Mouse (Mus musculus) embryonic facial prominence, embryonic 12.5 days (tissue): ENCODE data around the gene Brap. TPM values are rescaled to one million over a fixed set of nuclear protein-coding genes. Genes with fewer than 3 reads are reported as not detected.
"Not testable (repeated sequence)": the region's sequence is repeated elsewhere in the genome, so short reads cannot be mapped to it uniquely, and the experiment has no call there.

Source experiments
- ATAC-seq: fragments of 200-750 bp; cut with Nextera tagmentation; 2 replicates; pipeline ENCODE4 v1.8.0; 2017; ENCODE audit not compliant: insufficient number of reproducible peaks, insufficient read depth, low FRiP score, low TSS enrichment
- H3K27ac ChIP-seq: fragments of 300-500 bp; sonication (generic); 2 replicates; pipeline ENCODE4 v1.5.1; 2016; ENCODE audit warnings: mild to moderate bottlenecking
- H3K27me3 ChIP-seq: fragments of 300-500 bp; sonication (generic); 2 replicates; pipeline ENCODE4 v1.6.1; 2016; ENCODE audit warnings: mild to moderate bottlenecking, moderate library complexity
- H3K36me3 ChIP-seq: fragments of 300-500 bp; sonication (generic); 2 replicates; pipeline ENCODE4 v1.6.1; 2016; ENCODE audit warnings: mild to moderate bottlenecking
- H3K4me1 ChIP-seq: fragments of 300-500 bp; sonication (generic); 2 replicates; pipeline ENCODE4 v1.6.1; 2016
- H3K4me2 ChIP-seq: fragments of 300-500 bp; sonication (generic); replicated peaks from 2 replicates; pipeline ENCODE4 v1.6.1; 2016; ENCODE audit warnings: mild to moderate bottlenecking, moderate library complexity
- H3K4me3 ChIP-seq: fragments of 300-500 bp; sonication (generic); 2 replicates; pipeline ENCODE4 v1.5.1; 2016; ENCODE audit warnings: mild to moderate bottlenecking
- H3K9ac ChIP-seq: fragments of 300-500 bp; sonication (generic); 2 replicates; pipeline ENCODE4 v1.6.1; 2016; ENCODE audit warnings: mild to moderate bottlenecking, moderate library complexity
- H3K9me3 ChIP-seq: fragments of 300-500 bp; sonication (generic); 2 replicates; pipeline ENCODE4 v1.6.1; 2016; ENCODE audit warnings: mild to moderate bottlenecking, moderate library complexity
- WGBS: fragments of 180-500 bp; shearing (Covaris S2); methylation state at CpG from one replicate; pipeline ENCODE4 v1.1.7; 2016; 5-methylcytosine and 5-hydroxymethylcytosine counted together
- polyA plus RNA-seq: library from polyadenylated mRNA; unstranded; fragments of >200 nt; fragmentation: Nextera tagmentation; extraction: Ambion mirVana; gene quantifications from 2 replicates; pipeline ENCODE4 v1.2.1, GENCODE M21; 2016

Gene Brap
- polyA plus RNA-seq = 47.7 and 51.2 TPM in 2 replicates

GRCm38 (mm10) chr5:121660059-121660896 is at the start of gene Brap, which contains the start of gene Acad10:
Gene Brap (plus strand): TSS chr5:121660563.
Gene Acad10 (minus strand): TSS chr5:121660514.
- WGBS = 2% methylated on average over 70 of the region's 85 CpGs

GRCm38 (mm10) chr5:121612036-121612435 is 48.3 kb upstream of the Brap start:
- WGBS = 74% methylated on average over 6 of the region's 6 CpGs
- H3K27me3 ChIP-seq = no peaks in the 10 kb centered on the region
- no peak overlapping the region for H3K27ac ChIP-seq
- H3K4me2 ChIP-seq = no peak overlapping the region
- ATAC-seq = no peak
- H3K36me3 ChIP-seq = no peaks in the 10 kb centered on the region
- H3K9me3 ChIP-seq = no peaks in the 10 kb centered on the region
- no peak overlapping the region for H3K4me3 ChIP-seq
- no peaks in the 10 kb centered on the region for H3K4me1 ChIP-seq
- no peak overlapping the region for H3K9ac ChIP-seq

More at GRCm38 (mm10) chr5:121660059-121660896, at the start of gene Brap, which contains the start of gene Acad10:
- ATAC-seq = peak; percentile 84
- peak within 1 kb of the TSS; percentile 58 for H3K27ac ChIP-seq
- H3K36me3 ChIP-seq = peaks cover 20% of the 10 kb centered on the region
- peak within 1 kb of the TSS; percentile 67 for H3K4me2 ChIP-seq
- H3K4me3 ChIP-seq = peak within 1 kb of the TSS; percentile 86
- no peaks in the 10 kb centered on the region for H3K9me3 ChIP-seq
- H3K4me1 ChIP-seq = peaks cover 12% of the 10 kb centered on the region
- H3K27me3 ChIP-seq = no peaks in the 10 kb centered on the region
- peak within 1 kb of the TSS; percentile 77 for H3K9ac ChIP-seq

GRCm38 (mm10) chr5:121614921-121615320 is 45.4 kb upstream of the Brap start:
- H3K4me3 ChIP-seq, H3K9me3 ChIP-seq, ATAC-seq, H3K4me2 ChIP-seq, H3K9ac ChIP-seq, H3K36me3 ChIP-seq, H3K27me3 ChIP-seq, H3K4me1 ChIP-seq, H3K27ac ChIP-seq: not testable (repeated sequence)
- 84% methylated on average over 3 of the region's 3 CpGs for WGBS

- 1% methylated on average over 56 of the region's 58 CpGs for whole genome bisulfite sequencing
Measured at GRCm38 (mm10) chr5:121618592-121619513, 41.5 kb upstream of the Brap start, which contains the start of gene Acad12. Gene Acad12 (minus strand): TSS chr5:121618938.

GRCm38 (mm10) chr5:121621102-121621501 is 39.3 kb upstream of the Brap start:
- H3K4me2 ChIP-seq = no peak overlapping the region
- no peak overlapping the region for H3K4me3 ChIP-seq
- H3K9ac ChIP-seq = no peak overlapping the region
- WGBS = 91% methylated on average over 5 of the region's 5 CpGs
- no peaks in the 10 kb centered on the region for H3K36me3 ChIP-seq
- no peak overlapping the region for H3K27ac ChIP-seq
- ATAC-seq = no peak
- no peaks in the 10 kb centered on the region for H3K27me3 ChIP-seq
- H3K4me1 ChIP-seq = peaks cover 8% of the 10 kb centered on the region
- no peaks in the 10 kb centered on the region for H3K9me3 ChIP-seq

More at GRCm38 (mm10) chr5:121618592-121619513, 41.5 kb upstream of the Brap start, which contains the start of gene Acad12:
- peak; percentile 48 for ATAC-seq
- H3K4me1 ChIP-seq = peaks cover 8% of the 10 kb centered on the region
- H3K27ac ChIP-seq = peak within 1 kb of the TSS; percentile 67
- H3K9me3 ChIP-seq = no peaks in the 10 kb centered on the region
- no peaks in the 10 kb centered on the region for H3K27me3 ChIP-seq
- peak within 1 kb of the TSS; percentile 66 for H3K9ac ChIP-seq
- no peaks in the 10 kb centered on the region for H3K36me3 ChIP-seq
- peak within 1 kb of the TSS; percentile 78 for H3K4me3 ChIP-seq
- H3K4me2 ChIP-seq = peak within 1 kb of the TSS; percentile 70

GRCm38 (mm10) chr5:121623241-121623640 is 37.1 kb upstream of the Brap start:
- no peak for ATAC-seq
- no peak overlapping the region for H3K9ac ChIP-seq
- H3K9me3 ChIP-seq = no peaks in the 10 kb centered on the region
- H3K4me3 ChIP-seq = no peak overlapping the region
- 81% methylated on average over 3 of the region's 3 CpGs for WGBS
- H3K4me2 ChIP-seq = no peak overlapping the region
- H3K36me3 ChIP-seq = no peaks in the 10 kb centered on the region
- no peaks in the 10 kb centered on the region for H3K27me3 ChIP-seq
- no peak overlapping the region for H3K27ac ChIP-seq
- peaks cover 8% of the 10 kb centered on the region for H3K4me1 ChIP-seq

- Histone ChIP-seq H3K4me1 (no peaks in the 10 kb centered on the region), H3K36me3 (no peaks in the 10 kb centered on the region), H3K27me3 (no peaks in the 10 kb centered on the region), H3K4me3 (no peak overlapping the region), H3K4me2 (no peak overlapping the region), H3K27ac (no peak overlapping the region), H3K9ac (no peak overlapping the region), H3K9me3 (no peaks in the 10 kb centered on the region)
- ATAC-seq = no peak
- WGBS = 0% methylated on average over 1 of the region's 1 CpGs
Measured at GRCm38 (mm10) chr5:121627871-121628270, 32.5 kb upstream of the Brap start.

GRCm38 (mm10) chr5:121631106-121631647 is 29.2 kb upstream of the Brap start:
- H3K27me3 ChIP-seq, H3K9ac ChIP-seq, H3K27ac ChIP-seq, ATAC-seq, H3K9me3 ChIP-seq, H3K4me2 ChIP-seq, H3K4me3 ChIP-seq, H3K4me1 ChIP-seq, H3K36me3 ChIP-seq: not testable (repeated sequence)
- WGBS = 66% methylated on average over 9 of the region's 9 CpGs

- Histone ChIP-seq H3K36me3 (no peaks in the 10 kb centered on the region), H3K4me1 (no peaks in the 10 kb centered on the region), H3K27ac (no peak overlapping the region), H3K4me3 (no peak overlapping the region), H3K27me3 (no peaks in the 10 kb centered on the region), H3K4me2 (no peak overlapping the region), H3K9ac (no peak overlapping the region), H3K9me3 (no peaks in the 10 kb centered on the region)
- ATAC-seq = no peak
- WGBS = 37% methylated on average over 3 of the region's 3 CpGs
Measured at GRCm38 (mm10) chr5:121632804-121633203, 27.6 kb upstream of the Brap start.

GRCm38 (mm10) chr5:121634668-121635067 is 25.7 kb upstream of the Brap start:
- Histone ChIP-seq H3K36me3 (no peaks in the 10 kb centered on the region), H3K9ac (no peak overlapping the region), H3K27ac (no peak overlapping the region), H3K4me3 (no peak overlapping the region), H3K4me1 (no peaks in the 10 kb centered on the region), H3K27me3 (no peaks in the 10 kb centered on the region), H3K9me3 (no peaks in the 10 kb centered on the region), H3K4me2 (no peak overlapping the region)
- WGBS = 91% methylated on average over 5 of the region's 5 CpGs
- ATAC-seq = no peak

- H3K4me3 ChIP-seq = no peak overlapping the region
- no peaks in the 10 kb centered on the region for H3K4me1 ChIP-seq
- no peaks in the 10 kb centered on the region for H3K36me3 ChIP-seq
- no peak overlapping the region for H3K4me2 ChIP-seq
- no peaks in the 10 kb centered on the region for H3K27me3 ChIP-seq
- 75% methylated on average over 6 of the region's 6 CpGs for WGBS
- H3K27ac ChIP-seq = no peak overlapping the region
- H3K9ac ChIP-seq = no peak overlapping the region
- H3K9me3 ChIP-seq = no peaks in the 10 kb centered on the region
- no peak for ATAC-seq
Measured at GRCm38 (mm10) chr5:121637296-121637695, 23.1 kb upstream of the Brap start.
